Mouse (Mus musculus) embryonic fibroblast, embryonic 13.5 days (primary cell): Measurements from ENCODE around the gene Hectd2.

Source experiments
- CTCF ChIP-seq: IDR thresholded peaks from 2 replicates; pipeline ENCODE4 v1.5.1; 2011; ENCODE audit warnings: mild to moderate bottlenecking, control low read depth, low read length, moderate library complexity, borderline replicate concordance; ENCODE audit not compliant: insufficient read depth
- POLR2A ChIP-seq: IDR thresholded peaks from 2 replicates; pipeline ENCODE4 v1.6.1; 2011; ENCODE audit warnings: low read depth, mild to moderate bottlenecking, control low read depth, low read length, moderate library complexity

GRCm38 (mm10) chr19:36518461-36518860 lies 36.0 kb upstream of the Hectd2 start:
- TF ChIP-seq CTCF (no peak), POLR2A (no peak)
